Mouse (Mus musculus) embryonic fibroblast, embryonic 13.5 days (primary cell): Measurements from ENCODE around the gene Eng.

Experiments
- CTCF ChIP-seq: IDR thresholded peaks from 2 replicates; pipeline ENCODE4 v1.5.1; 2011; ENCODE audit warnings: mild to moderate bottlenecking, control low read depth, low read length, moderate library complexity, borderline replicate concordance; ENCODE audit not compliant: insufficient read depth
- POLR2A ChIP-seq: IDR thresholded peaks from 2 replicates; pipeline ENCODE4 v1.6.1; 2011; ENCODE audit warnings: low read depth, mild to moderate bottlenecking, control low read depth, low read length, moderate library complexity

- TF ChIP-seq CTCF (no peak), POLR2A (no peak)
These were observed 53.3 kb downstream of the Eng start for GRCm38 (mm10) chr2:32699680-32700079.
